Mouse (Mus musculus): ENCODE data around the gene BC048562.

DNA sequence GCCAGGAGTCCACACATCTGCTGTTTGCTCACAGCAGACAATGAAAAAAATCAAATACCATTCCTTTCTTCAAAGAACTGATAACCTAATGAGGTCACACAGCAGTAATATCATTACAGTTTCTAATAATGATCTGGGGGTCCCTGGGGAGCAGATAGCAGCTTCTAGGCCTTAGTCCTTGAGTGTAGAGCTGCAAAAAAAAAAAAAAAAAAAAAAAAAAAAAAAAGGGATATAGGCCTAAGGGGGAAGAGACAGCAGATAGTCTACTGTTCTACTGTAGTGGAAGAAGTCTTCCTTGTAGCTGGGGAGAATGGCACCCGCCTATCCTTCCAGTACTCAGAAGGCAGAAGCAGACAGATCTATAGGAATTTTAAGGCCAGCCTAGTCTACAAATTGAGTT is 40.9 kb upstream of the BC048562 start:
- no peak for TF ChIP-seq CTCF (IDR thresholded peaks at IDR 0.05)
- no peak for TF ChIP-seq EP300 (IDR thresholded peaks at IDR 0.05; ENCODE audit: insufficient read depth, low read depth, low read length)
